Mouse (Mus musculus) heart, adult 9 months (tissue): ENCODE measurements around the gene Hmgn3.
"Not testable (repeated sequence)": the region's sequence is repeated elsewhere in the genome, so short reads cannot be mapped to it uniquely, and the experiment has no call there.

Experiments used
- DNase-seq, 2 experiments: peaks; one replicate each; pipeline ENCODE4 v3.0.0; 2022; ENCODE audit warnings: low spot score in 2 of 2

The Hmgn3 gene

GRCm38 (mm10) chr9:83146446-83147188 lies at the start of gene Hmgn3:
Hmgn3 (minus strand) TSS chr9:83146685.
- DNase-seq: peak; percentile 87 to 89

GRCm38 (mm10) chr9:83195765-83196164 lies 49.3 kb upstream of the Hmgn3 start:
- no peak for DNase-seq

- no peak for DNase-seq
These were observed 48.5 kb upstream of the Hmgn3 start for GRCm38 (mm10) chr9:83195007-83195406.

GRCm38 (mm10) chr9:83187752-83188151 lies 41.3 kb upstream of the Hmgn3 start:
- DNase-seq: no peak

DNA sequence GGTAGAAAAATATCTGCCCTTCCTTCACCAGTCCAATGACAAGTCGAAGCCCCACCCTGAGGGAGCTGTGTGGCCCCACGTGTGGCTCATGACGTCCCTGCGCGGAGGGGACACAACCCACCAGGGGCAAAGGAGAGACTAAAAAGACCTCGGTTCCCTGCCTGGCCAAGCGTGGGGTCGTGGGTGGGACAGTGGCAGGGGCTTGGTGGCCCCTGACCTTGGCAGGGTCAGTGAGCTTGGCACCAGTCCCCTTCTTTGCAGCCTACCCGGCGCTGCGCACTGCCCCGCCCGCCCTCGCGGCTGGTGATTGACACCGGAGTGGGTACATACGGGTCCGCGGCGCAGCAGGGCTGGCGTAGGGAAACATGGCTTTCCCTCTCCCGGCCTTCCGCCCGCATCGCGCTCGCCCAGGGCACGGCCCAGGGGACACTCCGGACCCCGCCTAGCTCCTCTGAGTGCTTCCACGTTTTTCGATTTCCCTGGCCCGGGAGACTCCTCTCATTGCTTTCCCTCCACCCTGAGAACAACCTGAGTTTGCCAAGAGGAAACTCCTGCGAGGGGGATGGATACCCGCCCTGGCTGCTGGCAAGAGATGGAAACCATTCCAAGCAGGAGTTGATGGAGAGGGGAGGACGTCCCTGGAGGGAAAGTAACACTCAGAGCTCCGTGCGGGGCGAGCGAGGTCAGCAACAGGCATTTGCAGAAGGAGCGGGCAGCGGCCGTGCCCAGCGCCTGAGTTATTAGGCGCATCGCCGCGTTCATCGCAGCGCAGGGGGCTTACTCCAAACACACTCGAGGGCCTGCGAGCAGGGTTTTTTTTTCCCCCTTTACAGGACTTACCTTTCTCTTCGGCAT lies 667 bp downstream of the Hmgn3 start:
- DNase-seq: peak; percentile 27 to 43

GRCm38 (mm10) chr9:83129831-83130230 lies 16.7 kb downstream of the Hmgn3 start:
- DNase-seq: no peak

DNA sequence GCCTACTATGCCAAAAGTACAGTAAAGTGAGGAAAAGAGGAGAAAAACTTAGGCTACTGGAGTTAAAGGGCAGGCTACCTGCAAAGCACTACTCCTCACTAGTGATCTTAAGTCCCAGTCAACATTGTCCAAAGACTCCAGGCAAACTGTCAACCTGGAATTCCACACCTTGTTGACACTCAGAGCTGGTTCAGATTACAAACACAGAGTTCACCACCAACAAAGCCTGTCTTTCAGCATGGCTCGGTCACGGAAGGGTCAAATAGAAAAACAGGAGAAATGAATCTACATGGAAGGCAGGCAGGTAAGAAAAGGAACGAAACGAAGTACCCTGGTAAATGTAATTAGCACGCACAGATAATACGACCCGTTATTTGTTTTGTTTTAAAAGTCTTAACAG lies 18.6 kb downstream of the Hmgn3 start:
- no peak for DNase-seq

DNA sequence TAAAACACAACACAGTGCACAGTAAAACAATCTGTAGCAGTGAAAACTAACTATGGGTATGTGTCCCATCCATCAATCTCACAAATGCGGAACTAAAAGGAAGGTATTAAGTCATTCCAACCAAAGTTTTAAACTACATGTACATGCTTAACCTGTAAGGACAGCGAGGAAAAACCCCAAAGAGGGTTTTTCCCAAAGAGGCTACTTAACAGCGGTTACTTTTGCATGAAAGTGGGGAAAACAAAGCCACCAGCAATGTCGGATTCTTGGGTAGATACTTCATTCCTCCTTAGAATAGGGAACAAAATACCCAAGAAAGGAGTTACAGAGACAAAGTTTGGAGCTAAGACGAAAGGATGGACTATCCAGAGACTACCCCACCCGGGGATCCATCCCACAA lies 20.0 kb downstream of the Hmgn3 start:
- DNase-seq: not testable (repeated sequence)

GRCm38 (mm10) chr9:83119211-83119610 lies 27.3 kb downstream of the Hmgn3 start:
- DNase-seq: no peak

DNA sequence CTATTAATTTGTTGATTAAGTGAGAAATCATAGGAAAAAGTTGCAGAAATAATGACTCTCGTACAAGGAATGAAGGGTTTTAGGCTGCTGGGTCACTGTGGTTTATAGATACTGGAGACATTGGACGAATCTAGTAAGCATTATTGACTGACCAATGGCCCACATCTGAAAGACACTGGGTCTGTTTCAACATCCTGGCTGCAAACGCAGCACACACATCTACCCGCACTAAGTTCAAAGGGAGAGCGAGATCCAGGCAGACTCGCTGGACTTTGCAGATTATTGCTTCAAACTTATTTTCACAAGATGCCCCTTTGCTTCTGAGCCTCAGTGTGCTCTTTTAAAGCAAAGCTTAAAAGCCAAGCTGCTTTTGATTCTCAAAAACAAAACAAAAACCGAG lies 29.0 kb downstream of the Hmgn3 start:
- DNase-seq: no peak

DNA sequence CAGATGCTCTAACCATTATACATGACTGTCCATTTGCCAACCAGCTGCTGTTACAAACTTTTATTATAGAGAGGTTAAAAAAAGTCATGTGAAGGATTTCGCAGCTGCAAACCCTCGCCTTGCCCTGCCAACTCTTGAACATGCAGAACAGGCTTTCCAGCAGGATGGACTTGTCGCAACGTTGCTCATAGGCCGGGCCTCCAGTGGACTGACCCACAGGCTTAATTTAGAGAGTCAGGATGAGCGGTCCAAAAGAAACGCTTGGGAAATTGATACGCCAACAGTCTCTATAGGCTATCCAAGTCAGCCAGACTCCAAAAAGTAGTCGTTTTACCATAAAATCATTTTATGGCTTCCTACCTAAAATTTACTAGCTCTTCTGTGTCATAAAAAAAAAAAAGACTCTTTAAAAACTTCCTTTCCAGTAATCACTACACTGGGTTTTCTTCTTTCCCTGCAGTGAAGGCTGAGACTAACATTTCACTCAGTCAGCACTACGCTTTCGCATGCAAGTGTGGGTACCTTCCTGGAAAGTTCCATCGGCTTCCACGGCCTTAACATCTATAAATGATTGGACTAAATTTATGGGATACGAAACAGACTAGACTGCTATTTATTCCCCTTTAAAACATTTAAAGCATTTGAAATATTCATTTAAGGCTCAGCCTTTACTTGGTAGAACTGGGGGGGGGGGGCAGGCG lies 29.6 kb downstream of the Hmgn3 start:
- no peak for DNase-seq

GRCm38 (mm10) chr9:83115676-83116075 lies 30.8 kb downstream of the Hmgn3 start:
- DNase-seq: no peak

- DNase-seq: no peak
These were observed 32.7 kb downstream of the Hmgn3 start for GRCm38 (mm10) chr9:83113800-83114217.

DNA sequence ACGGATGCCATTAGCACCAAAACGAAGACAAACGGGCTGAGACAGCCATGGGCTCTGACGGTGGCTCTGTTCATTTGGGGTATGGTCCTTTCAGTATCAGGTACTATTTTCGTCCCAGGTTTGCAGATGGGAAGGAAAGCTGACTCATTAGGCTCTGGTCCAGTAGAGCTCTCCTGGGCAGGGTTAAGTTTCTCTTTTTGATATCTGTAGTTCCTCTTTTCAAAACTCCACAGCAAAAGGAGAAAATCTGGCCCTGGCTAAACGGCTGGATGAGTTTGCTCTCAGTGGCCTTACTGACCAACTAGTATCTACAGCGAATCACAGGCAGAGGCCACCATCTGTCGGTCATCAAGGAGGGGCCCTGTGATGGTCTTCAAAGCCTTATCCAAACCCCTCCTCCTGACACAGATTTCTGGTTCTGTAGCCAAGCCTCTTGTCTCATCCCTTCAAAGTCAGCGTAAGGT lies 34.1 kb downstream of the Hmgn3 start:
- peak in 1 of 2 experiments; percentile 2 for DNase-seq

GRCm38 (mm10) chr9:83111789-83112188 lies 34.7 kb downstream of the Hmgn3 start:
- DNase-seq: no peak

GRCm38 (mm10) chr9:83111117-83111686 lies 35.3 kb downstream of the Hmgn3 start:
- DNase-seq: no peak

- DNase-seq: no peak
These were observed 35.9 kb downstream of the Hmgn3 start for GRCm38 (mm10) chr9:83110406-83111116.

- no peak for DNase-seq
These were observed 36.8 kb downstream of the Hmgn3 start for GRCm38 (mm10) chr9:83109705-83110104.

DNA sequence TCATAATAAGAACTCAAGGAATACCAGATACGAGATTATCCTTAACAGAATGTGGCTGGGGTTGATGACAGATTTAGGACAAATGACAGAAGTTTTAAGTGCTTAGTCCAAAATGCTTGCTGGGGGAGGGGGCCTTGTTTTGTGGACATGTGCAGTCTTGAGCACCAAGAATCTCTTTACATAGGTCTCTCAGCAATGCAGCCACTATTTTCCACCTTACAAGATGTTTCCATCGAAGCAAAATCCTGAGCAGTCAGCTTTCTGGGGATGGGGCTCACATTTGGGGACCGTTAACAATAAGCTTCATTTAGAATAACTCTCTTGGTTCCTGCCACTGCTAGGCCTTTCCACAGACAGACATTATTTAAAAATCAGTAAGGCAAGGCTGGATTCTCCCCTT lies 37.7 kb downstream of the Hmgn3 start:
- DNase-seq: no peak

DNA sequence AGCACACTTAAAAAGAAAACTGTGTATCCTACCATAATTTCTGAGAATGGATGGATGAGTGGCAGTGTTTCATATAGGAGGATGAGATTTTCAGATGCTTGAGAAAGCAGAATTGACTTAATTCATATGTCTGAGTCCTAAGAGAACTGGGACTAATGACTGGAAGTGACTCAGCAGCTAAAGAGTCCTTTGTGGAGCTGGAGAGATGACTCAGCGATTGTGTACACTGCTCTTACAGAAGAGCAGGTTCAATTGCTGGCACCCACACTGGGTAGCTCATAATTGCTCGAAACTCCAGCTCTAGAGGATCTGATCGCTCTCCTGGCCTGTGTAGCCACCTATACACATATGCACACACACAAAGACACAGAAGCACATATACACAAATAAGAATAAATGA lies 42.7 kb downstream of the Hmgn3 start:
- DNase-seq: no peak

DNA sequence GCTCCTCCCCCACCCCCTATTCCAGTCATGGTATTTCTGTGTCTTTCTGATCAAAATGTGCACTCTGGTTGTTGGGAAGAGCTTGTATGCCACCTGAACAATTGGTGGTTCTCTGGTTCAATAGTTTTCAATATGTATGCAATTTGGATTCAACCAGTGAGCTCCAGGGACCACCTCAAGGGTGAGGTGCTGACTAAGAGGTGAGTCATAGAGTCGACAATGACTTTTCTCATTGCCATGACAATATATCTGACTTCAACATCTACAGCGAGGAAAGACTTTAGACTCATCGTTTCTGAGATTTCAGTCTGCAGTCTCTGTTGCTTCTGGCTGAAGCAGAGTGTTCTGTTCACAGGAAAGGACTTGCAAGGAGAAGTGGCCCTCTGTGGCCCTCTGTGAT lies 44.8 kb downstream of the Hmgn3 start:
- DNase-seq: no peak
